Mouse (Mus musculus) T-helper 17 cell (primary cell): ENCODE data around the gene Tpcn1.

Source experiments
- in situ Hi-C, 2 experiments: fragments of 300-600 bp; cut with MboI, MseI; formaldehyde crosslinking; loops; 1 replicate in 1 of 2; 2 replicates in 1 of 2; pipeline ENCODE4 v1.15.1; 2025; ENCODE audit warnings: high pct_unique_total_duplicates in 2 of 2

The Tpcn1 gene

DNA sequence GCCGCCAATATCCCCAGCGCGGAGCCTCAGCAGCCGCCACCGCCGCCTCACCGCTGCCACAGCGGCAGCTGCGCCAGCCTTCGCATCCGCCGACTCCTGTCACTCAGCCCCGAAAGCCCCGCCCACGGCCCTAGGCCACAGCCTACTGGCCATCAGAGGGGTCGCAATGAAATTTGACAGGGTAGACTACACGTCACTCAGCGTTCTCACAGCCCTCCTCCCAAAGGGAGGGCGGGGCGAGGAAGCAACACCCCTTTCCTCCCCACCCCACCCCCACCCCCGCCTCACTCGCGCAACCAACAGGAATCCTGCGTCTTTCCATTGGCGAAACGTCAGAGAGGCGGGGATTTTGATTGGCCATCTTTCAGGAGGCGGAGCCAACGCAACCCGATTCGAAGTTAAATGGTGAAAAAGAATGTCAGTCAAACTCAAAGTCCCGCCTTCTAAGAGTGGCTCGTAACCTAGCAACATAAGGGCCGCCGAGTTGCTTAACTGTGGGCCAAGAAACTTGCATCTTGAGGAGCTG, at the start of gene Tpcn1, which contains the start of gene Iqcd:
Gene Tpcn1, minus strand, starts transcription at position 105 of the 526 bp plus-strand sequence.
Gene Iqcd, plus strand, starts transcription at position 448 of the 526 bp plus-strand sequence.
- in situ Hi-C loops: no loop called here

DNA sequence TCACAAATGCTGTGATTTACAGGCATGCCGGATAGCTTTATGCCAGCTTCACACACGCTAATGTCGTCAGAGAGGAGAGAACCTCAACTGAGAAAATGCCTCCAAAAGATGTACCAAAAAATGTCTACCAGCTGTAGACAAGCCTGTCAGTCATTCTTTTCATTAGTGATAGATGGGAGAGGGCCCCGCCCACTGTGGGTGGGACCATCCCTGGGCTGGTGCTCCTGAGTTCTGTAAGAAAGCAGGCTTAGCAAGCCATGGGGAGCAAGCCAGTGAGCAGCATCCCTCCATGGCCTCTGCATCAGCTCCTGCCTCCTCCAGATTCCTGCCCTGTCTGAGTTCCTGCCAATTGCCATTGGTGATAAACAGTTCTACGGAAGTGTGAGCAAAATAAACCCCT, 47.2 kb upstream of the Tpcn1 start:
- in situ Hi-C loops: no loop called here

DNA sequence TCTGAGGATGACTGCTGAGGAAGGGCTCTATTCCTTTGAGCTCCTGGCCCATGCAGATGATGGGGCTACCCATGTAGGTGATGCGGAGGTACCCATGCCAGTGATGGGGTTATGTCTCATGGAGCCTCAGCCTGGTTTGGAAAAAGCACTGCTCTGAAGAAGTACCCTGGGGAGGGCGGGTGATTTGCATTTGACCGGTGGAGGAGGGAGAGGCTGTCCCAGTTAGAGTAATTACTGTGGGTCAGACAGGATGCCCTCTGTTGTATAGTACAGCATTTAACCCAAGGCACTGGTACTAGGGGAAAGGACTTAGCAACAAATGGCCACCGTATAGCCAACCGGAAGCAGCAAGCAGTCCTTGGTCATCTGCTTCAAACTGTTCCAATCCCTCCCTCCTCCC, 46.4 kb upstream of the Tpcn1 start:
- in situ Hi-C loops: no loop called here

DNA sequence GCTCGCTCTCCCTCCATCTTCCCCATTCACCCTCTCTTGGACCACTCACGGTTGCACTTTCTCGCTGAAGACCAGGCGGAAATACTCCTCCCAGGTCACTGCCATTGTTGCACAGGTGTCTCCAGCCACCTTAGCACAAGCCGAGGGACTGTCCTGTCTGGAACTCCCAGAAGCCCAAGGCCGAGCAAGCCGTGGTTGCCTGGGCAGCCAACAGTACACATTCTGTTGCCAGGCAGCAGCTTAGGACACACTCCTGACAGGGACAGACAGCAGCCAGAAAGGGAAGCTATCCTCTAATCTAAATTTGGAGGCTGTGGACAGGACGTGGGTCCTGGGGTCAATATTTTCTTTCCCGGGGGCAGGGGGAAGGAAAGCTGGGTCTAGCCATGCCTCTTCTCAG, 45.7 kb upstream of the Tpcn1 start, which contains the start of gene Cfap73:
Gene Cfap73, minus strand, starts transcription at position 105 of the 400 bp plus-strand sequence.
- in situ Hi-C loops: no loop called here

DNA sequence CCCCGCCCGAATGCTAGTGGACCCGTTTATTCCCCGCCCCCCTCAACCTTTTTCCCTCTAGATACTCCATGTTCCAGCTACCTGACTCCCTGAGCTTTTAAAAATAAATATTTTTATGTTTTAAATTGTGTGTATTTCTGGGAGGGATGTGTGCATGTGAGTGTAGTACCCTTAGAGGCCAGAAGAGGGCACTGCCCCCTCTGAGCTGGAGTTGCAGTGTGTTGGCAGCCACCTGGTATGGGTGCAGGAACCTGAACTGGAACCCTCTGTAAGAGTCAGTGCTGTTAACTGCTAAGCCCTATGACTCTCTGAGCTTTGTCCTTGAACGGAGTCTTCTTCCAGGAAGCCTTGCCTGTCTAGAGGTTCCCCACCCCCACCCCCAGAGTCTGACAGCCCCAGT, 43.4 kb upstream of the Tpcn1 start:
- in situ Hi-C loops: no loop called here

DNA sequence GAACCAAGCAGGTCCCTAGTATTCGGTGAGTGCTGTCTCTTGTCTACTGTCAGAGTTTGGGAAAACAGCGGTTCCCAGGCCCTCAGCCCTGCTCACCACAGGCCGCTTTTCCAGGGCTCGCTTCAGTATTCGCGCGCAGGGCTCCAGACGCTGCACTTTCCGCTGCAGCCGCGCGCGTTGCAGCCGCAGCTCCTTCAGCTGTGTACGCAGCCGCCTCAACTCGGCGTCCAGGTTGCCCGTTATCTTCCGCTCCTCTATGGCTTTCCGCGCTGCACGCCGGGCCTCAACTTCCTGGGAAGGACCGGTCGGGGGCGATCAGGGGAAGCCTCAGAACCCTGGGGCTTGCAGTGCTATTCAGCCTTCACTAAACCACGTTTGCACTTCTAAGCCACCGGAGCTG, 42.7 kb upstream of the Tpcn1 start:
- in situ Hi-C loops: no loop called here

DNA sequence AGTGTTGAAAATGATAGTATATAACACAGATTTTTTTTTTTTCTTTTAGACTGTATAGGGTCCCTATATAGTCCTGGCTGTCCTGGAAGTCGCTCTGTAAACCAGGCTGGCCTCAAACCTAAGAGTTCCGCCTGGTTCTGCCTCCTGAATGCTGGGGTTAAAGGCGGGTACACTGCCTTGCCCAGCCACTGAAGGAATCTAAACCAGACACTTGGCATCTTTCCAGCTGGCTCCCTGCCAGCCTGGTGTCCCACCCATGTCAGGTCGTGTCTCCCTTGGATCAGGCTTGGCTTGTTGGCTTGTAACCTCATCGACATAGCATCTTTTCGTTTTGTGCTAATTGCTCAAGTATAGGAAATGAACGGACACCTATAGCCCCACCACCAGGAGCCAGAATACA, 40.2 kb upstream of the Tpcn1 start:
- in situ Hi-C loops: loop anchor here in 1 of 2 experiments (5.0 kb wide), 1 partner anchor 34 kb away; no protein-coding TSS in a partner anchor

DNA sequence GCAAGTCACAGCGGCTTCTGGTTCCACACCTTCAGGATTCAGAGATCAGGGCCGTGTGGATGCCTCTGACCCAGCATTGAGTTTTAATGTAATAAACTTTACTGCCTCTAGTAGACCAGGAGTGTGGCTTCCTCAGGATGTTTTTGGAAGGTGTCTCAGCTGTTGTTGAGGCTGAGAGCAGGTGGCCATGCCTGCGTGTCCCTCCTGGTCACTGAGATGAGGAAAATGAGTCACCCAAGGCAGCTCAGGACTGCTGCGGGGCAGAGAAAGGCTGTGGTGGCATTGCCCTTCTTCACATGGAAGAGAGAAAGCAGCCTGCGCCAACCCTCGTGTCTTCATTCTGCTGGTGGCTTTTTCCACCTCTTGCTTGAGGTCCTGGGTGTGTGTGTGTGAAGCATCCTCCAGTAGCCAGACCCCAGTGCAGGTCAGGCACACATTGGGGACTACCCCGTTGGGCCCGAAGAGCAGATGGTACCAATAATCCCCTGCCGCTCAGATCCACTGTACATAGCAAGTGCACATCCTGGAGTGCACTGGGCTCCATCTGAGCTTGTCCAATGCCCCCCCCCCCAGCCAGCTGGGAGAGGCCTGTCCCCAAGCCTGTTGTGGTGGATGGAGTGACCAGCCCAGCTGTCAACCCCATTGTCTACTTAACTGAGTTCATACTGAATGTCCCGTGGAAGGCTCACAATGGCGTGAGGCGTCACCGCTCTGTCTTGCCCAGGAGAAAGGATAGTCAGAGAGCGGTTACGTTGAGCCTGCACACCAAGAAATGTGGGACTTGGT, 39.2 kb upstream of the Tpcn1 start:
- in situ Hi-C loops: loop anchor here in 1 of 2 experiments (5.0 kb wide), 1 partner anchor 35 kb away; no protein-coding TSS in a partner anchor

DNA sequence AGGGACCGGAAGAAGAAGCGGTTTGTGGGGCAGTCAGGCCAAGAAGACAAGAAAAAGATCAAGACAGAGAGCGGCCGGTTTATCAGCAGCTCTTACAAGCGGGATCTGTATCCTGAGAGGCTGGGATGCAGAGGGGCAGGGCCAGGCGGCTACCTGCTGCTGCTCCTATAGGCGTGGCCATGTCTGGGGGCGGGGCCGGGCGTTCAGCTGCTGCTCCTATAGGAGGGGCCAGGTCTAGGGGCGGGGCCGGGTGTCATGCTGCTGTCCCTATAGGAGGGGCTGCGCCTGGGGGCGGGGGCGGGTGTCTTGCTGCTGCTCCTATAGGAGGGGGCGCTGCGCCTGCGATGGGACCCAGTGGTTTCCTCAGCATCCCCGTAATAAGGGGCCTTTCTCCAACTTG, 37.9 kb upstream of the Tpcn1 start:
- in situ Hi-C loops: loop anchor here in 1 of 2 experiments (5.0 kb wide), 1 partner anchor 36 kb away; no protein-coding TSS in a partner anchor

DNA sequence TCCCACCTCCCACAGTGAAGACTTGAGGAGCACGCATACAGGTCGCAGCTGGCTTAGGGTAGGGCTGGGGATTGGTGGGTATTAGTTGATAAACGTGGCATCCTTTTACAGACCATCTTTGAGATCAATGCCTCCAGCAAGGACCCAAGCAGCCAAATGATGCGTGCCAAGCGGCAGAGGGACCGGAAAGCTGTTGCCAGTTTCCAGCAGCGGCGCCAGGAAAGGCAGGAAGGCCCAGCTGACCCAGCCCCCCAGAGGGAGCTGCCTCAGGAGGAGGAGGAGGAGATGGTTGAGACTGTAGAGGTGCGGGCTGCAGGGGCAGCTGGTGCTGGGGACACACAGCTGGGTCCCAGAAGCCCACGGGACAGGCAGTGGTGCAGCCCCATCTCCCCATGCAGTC, 36.0 kb upstream of the Tpcn1 start:
- in situ Hi-C loops: loop anchor here in 1 of 2 experiments (5.0 kb wide), 2 partner anchors 38 to 88 kb away; partner anchors contain the start of gene Dtx1

DNA sequence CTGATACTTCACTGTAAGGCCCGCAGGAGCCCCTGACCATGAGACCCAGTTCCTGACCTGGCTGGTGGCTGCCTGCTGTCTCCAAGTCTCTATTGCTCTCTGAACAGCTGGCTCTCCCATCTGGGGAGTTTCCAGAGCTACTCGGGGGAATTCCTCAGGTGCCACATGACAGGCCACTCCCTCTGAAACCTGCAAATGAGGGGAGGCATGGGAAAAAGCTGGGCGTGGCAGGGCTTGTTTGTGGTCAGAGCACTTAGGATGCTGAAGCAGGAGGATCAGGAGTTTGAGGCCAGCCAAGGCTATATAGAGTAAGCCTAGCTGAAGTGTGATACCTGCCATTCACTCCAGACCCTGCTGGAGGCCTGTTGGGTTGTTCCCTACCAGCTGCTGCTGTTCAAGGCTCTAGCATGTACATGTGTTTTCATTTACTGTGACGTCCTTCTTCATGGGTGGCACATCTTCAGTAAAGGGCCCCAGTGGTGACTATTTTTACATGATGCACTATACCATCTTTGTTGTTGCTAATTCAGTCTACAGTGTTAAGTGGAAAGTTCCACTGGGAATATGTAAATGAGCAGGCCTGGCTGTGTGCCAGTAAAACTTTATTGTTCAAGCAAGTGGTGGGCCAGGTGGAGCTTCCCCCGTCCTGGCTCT, 33.9 kb upstream of the Tpcn1 start:
- in situ Hi-C loops: loop anchor here in 1 of 2 experiments (5.0 kb wide), 2 partner anchors 40 to 90 kb away; partner anchors contain the start of gene Dtx1

DNA sequence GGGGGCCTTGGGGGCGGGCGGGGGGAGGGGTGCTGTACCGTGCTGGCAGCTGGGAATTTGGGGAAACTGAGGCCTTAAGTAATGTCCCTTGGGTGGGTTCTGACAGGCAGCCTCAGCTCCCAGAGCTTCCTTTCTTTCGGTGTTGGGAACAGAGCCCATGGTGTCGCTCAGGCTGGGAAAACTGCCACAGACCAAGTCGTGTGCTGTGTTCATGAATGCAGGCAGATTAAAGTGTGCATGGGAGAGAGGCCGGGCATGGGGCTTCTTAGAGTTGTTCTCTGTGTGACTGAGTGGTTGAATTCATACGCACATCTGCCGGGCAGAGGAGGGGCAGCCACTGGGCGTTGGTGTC, 33.3 kb upstream of the Tpcn1 start:
- in situ Hi-C loops: loop anchor here in 1 of 2 experiments (5.0 kb wide), 2 partner anchors 40 to 90 kb away; partner anchors contain the start of gene Dtx1

DNA sequence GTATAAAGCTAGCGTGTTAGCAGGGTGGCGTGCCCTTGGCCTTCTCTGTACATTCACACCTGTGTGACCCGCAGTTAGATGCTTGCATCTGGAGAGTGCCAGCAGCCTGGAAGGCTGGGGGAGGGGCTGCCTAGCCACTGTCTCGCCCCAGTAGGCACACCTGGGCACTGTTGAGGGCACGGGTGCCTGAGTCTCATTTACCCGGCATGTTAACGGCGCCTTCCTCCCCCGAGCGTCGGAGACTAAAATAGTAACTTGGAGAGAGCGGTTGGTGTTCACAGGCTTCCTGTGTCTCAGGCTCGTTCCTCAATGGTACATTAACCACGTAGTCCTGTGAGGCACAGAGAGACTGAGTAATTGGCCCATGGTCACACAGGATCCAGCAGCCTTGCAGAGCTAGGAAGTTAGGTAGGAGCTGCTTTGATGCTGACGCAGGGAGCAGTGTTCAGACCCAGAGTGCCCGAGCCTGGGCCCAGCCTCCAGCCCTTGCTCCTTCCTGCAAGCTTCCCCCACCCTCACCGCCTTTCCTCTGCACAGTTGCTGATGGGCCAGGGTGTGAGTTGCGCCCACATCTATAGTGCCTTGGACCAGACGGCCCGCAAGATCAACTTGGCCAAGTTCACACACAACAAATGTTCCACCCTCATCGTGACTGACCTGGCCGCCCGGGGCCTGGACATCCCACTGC, 32.7 kb upstream of the Tpcn1 start:
- in situ Hi-C loops: loop anchor here in 1 of 2 experiments (5.0 kb wide), 2 partner anchors 41 to 91 kb away; partner anchors contain the start of gene Dtx1

DNA sequence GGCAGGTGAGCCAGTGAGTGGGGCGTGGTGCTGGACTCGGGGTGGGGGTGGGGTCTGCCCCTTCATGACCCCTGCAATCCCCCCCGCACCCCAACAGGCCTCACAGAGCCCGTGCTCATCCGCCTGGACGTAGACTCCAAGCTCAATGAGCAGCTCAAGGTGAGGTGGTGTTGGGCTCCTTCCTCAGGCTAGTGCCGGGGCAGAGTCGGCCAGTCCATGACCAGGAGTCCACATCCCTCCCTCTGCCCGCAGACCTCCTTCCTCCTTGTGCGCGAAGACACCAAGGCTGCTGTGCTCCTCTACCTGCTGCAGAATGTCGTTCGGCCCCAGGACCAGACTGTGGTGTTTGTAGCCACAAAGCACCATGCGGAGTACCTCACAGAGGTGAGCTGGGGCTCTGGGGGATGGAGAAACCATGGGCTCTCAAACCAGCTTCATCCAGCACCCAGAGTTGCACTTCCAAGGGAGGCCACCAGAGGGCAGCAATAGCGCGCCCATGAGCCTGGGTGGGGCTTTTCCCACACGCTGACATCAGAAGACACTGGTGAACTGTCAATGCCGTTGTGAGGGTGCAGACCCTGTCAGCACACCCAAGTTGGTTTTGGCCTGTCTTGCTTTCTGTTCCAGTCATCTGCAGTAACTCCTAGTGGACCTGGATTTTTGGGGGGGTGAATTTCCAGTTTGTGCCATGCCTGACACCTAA, 32.1 kb upstream of the Tpcn1 start:
- in situ Hi-C loops: loop anchor here in 1 of 2 experiments (5.0 kb wide), 2 partner anchors 42 to 92 kb away; partner anchors contain the start of gene Dtx1

DNA sequence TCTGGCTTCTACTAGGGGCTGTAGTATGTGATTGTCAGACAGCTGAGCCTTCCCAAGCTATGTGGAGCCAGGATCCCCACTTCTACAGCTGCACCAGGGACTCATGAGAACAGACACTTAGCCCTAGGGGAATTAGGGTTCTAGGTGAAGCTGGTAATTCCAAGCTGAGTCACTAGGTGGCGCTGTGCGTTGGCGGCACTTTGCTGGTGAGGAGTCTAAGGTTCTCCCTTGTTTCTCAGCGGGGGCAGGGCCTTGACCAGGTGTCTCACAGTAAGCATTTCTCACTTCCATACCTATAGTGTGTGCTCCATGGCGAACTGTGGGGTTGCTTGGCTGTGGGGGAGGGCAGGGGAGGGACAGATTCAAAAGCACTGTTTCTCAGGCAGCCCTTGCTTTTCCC, 30.7 kb upstream of the Tpcn1 start:
- in situ Hi-C loops: loop anchor here in 1 of 2 experiments (5.0 kb wide), 1 partner anchor 93 kb away; the partner anchor contains the start of gene Dtx1

DNA sequence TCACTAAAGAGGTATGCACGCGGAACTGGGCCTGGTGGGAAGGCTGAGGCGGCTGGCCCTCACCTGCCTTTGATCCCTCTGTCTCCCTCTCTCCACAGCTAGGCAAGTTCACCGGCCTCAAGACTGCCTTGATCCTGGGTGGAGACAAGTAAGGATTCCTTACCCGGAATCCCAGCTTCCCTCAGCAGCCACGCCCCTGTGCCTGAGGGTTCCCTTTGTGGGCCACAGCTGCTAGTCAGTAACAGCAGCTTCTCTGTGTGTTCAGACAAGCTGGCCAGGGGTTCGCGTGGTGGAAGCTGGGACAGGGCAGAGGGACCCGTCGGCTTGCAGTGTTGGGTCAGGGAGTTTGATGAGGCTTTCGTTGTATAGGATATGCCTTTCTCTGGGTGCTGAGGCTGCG, 30.3 kb upstream of the Tpcn1 start:
- in situ Hi-C loops: loop anchor here in 1 of 2 experiments (5.0 kb wide), 1 partner anchor 94 kb away; the partner anchor contains the start of gene Dtx1

DNA sequence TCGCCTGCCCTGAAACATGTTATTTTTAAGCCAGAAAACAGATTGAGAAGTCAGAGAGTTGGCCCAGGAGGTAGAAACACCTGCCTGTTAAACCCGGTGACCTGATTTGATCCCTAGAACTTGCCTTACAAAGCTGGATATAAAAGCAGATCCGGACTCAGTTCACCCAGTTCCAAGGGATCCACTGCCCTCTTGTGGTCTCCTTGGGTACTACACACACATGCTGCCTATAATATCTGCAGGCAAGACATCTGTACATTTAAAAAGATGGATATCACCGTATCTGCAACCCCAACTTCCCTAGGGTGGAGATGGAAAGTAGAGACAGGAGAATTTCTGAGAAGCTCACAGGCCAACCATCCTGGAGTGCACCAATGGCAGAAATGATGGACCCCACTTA, 27.4 kb upstream of the Tpcn1 start:
- in situ Hi-C loops: loop anchor here in 1 of 2 experiments (5.0 kb wide), 1 partner anchor 96 kb away; the partner anchor contains the start of gene Dtx1

DNA sequence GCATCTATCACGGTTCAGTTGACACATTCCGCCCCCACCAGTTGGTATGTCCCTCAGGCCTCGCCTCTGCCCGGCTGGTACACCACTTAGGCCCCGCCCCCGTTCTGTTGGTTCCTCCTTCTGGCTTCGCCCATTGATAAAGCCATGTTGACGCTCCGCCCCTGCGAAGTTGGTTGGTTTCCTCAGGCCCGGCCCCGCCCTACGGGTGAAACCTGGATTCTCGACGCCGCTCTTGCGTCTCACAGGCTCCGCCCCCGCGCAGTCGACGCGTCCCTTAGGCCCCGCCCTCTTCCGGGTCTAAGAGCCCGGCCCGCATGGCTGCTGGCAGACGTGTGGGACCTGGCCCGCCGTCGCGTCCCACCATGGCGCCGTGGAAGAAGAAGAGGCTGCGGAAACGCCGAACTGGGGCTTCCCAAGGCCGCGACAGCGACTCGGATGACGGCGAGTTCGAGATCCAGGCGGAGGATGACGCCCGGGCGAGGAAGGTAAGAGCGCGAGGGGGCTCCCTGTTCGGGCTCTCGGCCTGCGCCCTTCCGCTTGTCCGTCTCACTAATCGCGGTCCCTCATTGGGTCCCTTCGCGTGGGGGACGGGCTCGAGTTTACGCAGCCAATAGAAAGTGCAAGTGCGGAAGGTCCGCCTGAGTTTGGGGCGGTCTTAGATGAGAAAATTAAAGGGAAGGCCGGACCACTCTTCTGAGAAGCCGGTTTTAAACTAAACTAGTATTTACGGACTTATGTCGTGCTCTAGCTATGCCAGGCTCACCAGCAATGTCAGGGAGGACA, 24.5 kb upstream of the Tpcn1 start:
- in situ Hi-C loops: no loop called here

DNA sequence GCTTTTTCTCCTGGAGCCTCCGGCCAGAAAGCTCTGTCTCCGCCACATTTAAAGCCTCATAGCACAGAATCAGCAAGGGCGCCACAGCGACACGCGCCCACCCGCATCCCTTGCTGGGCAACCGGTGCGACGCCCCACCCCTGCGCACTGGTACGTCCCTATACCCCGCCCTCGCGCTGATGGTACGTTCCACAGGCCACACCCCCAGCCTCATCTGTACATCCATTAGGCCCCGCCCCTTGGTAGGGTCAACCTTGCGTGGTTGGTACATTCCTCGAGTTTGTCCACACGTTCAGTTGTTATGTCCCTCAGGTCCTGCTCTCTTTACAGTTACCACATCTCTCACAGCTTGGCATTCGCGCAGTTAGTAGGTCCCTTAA, 24.0 kb upstream of the Tpcn1 start, which contains the start of the genes Rita1 and Ddx54:
Gene Rita1, minus strand, starts transcription at position 148 of the 380 bp plus-strand sequence.
Gene Ddx54, plus strand, starts transcription at position 298 of the 380 bp plus-strand sequence.
- in situ Hi-C loops: no loop called here

DNA sequence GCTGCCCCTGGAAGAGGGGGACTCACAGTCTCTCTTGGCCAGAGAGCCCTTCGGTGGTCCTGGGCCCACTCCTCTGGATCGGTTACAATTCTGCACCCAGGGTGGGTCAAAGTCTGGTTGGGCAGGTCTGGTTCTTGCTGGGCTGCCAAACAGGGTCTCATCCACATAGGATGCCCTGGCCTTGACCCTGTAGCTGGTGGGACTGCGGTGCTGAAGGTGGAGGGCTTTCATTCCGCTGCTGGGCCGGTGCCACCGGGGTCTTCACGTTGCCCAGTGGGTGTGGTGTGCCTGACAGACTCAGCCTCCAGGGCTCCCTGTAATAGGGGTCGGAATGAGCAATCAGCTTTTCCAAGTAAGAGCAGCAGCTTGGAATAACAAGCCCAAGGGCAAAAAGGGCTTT, 22.9 kb upstream of the Tpcn1 start:
- in situ Hi-C loops: no loop called here
